Mouse (Mus musculus) right cerebral cortex, postnatal 10 days (tissue): ENCODE data around the gene Xylt2.

Experiments
- DNase-seq, 2 experiments: peaks; one replicate each; pipeline ENCODE4 v3.0.0; 2021; ENCODE audit warnings: low spot score in 2 of 2

Gene Xylt2

GRCm38 (mm10) chr11:94615494-94615893 is 61.8 kb downstream of the Xylt2 start:
- no peak for DNase-seq

DNA sequence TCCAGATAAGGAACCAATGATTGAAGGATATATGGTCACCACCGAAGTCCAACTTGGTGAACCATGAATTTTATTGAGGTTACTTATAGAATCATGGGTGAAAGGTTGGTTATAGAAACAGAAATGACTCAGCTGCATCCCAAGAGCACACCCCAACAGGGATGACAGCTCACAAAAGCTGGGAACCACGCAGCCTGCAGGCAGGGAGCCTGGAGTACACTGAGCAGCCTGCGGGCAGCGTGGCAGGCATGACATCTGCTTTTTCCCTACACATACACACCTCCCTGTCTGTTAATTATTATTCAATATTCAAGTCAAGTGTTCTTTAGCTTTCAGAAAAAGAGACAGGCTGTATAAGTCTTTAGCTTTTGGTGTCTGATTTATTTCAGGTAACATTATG is 62.7 kb downstream of the Xylt2 start:
- DNase-seq = no peak
